Mouse (Mus musculus): ENCODE data around the gene Plekhg5.

Gene Plekhg5

DNA sequence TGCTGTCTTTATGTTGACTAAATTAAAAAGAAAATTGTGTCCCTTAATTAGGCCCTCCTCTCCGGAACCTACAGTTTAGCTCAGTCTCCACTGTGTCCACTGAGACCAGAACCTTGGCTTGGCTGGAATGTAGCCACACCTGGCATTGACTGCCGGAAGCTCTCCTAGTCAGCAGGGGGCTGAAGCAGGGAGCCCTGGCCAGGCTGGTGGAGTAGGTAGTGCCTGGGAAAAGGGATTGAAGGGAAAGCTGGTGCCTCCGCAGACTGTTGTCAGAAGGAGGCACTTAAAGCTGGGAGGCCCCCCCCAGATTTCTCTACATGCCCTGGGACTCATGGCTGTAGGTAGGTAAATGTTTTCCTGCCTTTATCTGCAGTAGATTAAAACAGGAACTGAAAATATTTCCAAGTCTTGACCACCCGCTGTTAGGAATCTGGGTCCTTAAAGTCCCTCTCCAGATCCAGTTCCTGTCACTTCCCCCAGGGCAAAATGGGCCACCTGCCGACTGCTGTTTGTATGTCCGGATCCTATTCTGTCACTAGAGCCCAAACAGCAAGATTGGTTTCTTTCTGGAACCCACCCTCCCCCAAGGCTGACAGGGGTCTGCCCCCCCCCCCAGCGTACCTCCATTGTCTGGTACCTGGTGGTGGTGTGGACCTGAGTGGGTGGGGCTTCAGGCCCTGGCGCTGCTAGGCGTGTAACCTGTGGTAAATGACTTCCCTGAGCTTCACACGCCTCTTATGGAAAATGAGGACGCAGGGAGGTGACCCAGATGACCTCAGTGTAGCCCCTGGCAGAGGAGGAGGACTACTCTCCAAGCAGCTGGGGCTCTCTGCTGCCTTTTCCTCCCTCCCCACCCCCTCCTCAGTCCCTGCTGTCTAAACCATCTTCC lies 25.9 kb downstream of the Plekhg5 start:
- no peak for DNase-seq (ENCODE audit: low spot score in 2 of 2)

DNA sequence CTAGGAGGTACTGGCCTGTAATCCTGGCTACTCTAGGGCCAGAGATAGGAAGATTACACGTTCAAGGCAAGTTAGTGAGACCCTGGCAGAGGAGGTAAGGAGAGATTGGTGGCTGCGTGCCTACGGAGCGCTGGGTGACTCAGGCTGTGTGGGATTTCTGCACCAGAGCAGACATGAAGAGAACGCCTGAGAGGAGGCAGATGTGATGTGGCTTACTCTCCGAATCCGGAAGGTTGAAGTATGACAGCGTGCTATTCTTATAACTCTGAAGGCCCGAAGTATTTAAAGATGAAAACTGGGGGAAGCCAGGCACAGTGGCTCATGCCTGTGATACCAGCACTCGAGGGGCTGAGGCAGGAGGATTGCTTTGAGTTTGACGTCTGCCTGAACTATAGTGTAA lies 28.2 kb downstream of the Plekhg5 start:
- DNase-seq (ENCODE audit: low spot score in 2 of 2) = no peak

DNA sequence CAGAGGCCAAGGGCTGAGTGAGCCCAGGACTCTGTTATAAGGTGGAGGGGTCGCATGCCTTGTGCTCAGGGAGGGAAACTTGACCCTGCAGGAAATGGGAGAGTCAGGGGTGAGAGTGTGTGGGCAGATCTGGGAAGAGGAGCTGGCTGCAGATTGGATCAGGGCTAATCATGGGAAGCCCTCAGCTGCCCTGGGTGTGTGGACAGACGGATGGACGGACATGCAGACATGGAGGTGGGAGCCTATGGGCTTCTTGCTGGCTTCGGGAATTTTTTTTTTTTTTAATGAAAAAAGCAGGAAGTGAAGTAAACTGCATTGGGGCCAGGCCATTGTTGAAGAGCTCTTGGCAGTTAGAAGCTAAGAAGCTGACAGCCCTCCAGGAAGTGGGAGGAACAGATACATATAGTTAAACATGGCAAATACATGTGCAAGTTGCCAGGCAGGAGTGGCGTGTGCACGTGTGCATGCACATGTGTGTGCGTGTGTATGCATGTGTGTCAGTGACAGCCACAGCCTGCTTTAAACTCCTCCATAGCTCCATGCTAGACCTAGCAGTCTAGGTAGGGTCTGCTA lies 28.9 kb downstream of the Plekhg5 start:
- DNase-seq (ENCODE audit: low spot score in 2 of 2) = no peak

DNA sequence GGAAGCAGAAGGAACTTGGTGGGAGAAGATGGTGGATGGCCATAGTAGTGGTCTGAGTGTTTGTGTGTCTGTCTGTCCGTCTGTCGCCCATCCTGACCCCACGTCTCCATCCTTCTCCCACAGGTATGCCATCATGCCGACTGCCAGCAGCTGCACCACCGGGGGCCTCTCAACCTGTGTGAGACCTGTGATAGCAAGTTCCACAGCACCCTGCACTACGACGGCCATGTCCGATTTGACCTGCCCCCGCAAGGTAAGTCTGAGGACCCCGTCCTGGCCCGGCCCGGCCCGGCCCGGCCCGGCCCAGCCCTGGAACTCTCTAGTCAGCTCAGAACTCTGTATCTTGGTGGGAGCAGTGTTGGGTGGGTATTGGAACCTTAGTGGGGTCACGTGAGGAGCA lies 29.6 kb downstream of the Plekhg5 start:
- DNase-seq (ENCODE audit: low spot score in 2 of 2) = no peak

DNA sequence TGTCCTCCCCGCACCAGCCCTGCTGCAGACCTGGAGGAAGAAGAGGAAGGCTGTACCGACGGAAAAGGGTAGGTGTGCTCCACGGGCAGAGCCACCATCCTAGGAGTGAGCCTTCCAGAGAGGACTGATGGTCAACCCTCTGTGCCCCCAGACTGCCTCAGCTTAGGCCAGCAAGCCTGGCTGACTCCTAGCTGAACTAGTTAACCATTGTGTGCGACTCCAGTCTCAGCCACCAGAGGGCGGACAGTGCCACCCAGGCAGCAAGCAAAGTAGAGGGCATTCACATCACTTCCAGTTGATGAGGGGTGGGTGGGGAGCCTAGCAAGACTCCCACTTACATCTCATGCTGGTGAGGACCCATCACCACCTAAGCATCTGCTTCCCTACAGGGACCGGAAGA lies 30.7 kb downstream of the Plekhg5 start:
- peak; percentile 52 to 75 for DNase-seq (ENCODE audit: low spot score in 2 of 2)

DNA sequence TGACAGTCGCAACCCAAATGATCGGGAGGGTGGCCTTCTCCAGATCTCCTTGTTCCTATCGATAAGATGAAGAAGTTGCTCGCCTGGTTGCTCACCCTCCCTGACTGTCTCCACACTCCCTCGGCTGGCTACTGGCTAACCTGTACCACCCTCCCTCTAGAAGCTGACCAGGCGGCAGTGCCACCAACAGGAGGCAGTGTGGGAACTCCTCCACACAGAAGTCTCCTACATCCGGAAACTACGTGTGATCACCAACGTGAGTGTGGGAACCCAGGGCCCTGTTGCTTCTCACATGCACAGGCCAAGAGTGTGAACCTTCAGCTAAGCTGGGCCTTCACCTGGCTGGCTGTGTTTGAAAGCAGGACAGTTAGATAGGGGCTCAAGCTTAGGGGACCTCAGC lies 34.4 kb downstream of the Plekhg5 start:
- DNase-seq (ENCODE audit: low spot score in 2 of 2) = no peak

DNA sequence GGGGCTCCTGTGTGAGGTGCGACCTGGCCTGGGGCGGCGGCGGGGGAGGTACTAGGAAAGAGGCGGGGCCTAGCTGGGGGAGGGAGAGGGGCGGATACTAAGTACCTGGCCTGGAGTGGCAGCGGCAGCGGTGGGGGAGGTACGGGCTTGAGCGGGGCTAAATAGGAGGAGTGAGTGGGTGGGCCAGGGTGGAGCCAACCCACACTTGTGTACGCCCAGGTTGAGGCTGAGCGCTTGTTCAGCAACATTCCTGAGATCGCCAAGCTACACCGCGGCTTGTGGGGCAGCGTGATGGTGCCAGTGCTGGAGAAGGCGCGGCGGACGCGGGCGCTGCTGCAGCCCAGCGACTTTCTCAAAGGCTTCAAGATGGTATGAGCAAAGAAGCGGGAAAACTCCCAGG lies 35.2 kb downstream of the Plekhg5 start:
- peak; percentile 67 to 85 for DNase-seq (ENCODE audit: low spot score in 2 of 2)

DNA sequence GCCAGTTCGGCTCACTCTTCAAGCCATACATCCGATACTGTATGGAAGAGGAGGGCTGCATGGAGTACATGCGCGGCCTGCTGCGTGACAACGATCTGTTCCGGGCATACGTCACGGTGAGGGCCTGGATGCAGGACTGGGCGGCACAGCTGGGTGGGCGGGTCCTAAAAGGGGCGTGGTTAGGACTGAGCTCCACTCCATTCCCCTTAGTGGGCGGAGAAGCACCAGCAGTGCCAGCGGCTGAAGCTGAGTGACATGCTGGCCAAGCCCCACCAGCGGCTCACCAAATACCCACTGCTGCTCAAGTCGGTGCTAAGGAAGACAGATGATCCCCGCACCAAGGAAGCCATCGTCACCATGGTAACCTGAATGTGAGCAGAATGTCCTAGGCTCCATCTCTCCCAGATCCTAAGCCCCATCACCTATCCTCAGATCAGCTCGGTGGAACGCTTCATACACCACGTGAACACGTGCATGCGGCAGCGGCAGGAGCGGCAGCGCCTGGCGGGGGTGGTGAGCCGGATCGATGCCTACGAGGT lies 35.7 kb downstream of the Plekhg5 start:
- peak; percentile 76 to 80 for DNase-seq (ENCODE audit: low spot score in 2 of 2)

DNA sequence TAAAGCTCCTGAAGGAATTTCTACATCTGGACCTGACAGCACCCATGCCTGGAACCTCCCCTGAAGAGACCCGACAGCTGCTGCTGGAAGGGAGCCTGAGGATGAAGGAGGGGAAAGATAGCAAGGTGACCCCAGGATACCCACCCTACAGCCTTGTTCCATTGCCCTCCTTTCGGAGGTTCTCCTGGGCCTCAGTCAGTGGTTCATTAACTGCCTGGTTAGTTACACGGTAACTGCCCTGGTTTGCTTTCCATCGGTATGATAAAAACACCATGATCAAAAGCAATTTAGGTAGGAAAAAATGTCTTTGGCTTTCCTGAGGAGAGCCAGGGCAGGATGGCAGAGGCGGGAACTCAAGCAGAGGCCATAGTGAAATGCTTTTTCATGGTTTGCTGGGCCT lies 36.4 kb downstream of the Plekhg5 start:
- no peak for DNase-seq (ENCODE audit: low spot score in 2 of 2)

DNA sequence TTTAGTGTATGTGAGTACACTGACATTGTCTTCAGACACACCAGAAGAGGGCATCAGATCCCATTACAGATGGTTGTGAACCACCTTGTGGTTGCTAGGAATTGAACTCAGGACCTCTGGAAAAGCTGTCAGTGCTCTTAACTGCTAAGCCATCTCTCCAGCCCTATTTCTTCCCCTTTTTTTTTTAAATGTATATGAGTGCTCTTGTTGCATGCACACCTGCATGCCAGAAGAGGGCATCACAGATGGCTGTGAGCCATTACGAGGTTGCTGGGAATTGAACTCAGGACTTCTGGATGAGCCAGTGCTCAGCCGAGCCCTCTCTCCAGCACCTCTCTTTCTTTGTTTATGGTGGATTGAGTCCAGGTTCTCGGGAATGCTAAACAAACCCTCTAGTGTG lies 37.2 kb downstream of the Plekhg5 start:
- DNase-seq (ENCODE audit: low spot score in 2 of 2) = no peak

DNA sequence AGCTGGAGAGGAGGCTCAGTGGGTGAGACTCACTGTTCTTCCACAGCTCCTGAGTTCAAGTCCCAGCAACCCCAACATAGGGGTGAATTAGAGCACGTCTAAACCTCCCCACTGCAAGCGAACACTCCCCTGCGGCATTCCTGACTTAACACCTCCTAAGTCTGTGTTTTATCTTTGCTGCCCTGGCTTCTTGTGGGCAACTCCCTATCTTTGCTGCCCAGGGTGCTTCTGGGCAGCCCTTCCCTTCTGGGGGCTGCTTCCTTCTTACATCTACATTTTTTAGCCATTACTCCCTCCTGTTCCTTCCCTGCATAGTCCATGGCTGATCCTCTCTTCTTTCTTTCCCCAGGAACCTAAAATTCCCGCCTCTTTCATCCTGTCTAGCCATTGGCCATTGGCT lies 38.4 kb downstream of the Plekhg5 start:
- DNase-seq (ENCODE audit: low spot score in 2 of 2) = no peak

DNA sequence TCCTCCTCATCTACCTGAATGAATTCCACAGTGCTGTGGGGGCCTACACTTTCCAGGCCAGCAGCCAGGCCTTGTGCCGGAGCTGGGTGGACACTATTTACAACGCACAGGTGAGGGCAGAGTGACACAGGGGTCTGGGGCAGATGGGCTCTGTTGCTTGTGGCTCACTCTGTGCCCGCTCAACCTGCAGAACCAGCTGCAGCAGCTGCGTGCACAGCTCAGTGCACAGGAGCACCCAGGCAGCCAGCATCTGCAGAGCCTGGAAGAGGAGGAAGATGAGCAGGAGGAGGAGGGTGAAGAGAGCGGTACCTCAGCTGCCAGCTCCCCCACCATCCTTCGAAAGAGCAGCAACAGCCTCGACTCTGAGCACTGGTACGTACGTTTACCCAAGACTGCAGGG lies 40.0 kb downstream of the Plekhg5 start:
- no peak for DNase-seq (ENCODE audit: low spot score in 2 of 2)

DNA sequence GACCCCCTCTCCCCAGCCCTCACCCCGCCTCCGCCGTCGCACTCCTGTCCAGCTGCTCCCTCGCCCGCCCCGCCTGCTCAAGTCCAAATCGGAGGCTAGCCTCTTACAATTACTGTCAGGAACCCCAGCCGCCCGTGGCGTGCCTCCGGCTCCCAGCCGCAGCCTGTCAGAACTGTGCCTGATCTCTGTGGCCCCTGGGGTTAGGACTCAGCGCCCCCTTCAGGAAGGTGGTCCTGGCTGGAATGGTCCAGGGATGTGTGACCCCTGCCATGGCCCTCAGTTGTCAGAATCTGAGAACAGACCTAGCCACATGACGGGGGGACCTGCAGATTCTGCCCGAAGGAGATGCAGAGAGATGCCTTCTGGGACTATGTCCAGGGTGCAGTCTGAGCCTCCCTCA lies 41.8 kb downstream of the Plekhg5 start:
- DNase-seq (ENCODE audit: low spot score in 2 of 2) = no peak

DNA sequence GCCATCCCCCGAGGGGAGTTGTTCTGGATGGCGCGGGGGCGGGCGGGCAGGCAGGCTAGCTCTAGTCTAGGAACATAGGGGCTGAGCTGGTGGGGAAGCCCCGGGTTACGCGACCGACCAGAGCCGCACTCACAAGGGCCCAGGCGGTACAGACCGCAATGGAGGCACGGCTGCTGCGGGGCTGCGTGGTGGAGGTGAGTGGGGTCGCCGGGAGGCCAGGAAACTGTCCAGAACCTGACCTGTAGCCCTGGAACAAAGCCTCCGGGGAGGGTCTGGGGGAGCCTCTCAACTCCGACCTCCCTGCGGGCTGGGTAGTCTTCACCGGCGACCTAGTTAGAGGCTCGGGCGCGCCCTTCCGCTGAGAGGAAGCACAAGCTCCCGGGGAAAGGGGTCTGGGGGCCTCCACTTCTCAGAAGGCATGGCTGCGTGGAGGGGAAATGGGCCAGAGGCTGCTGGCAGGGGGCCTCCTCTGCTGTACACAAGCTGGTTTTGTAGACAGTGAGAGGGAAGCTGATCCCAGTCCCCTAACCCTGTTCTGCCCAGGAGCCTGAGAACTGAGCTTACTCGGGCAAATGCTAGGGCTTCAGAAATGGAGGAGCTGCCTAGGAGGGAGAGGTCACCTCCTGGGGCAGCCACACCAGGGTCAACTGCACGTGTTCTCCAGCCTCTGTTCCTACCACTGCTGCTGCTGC lies 43.8 kb downstream of the Plekhg5 start, which contains the start of gene Tnfrsf25:
Gene Tnfrsf25 (plus strand): TSS at position 14 of the 692 bp plus-strand sequence.
- no peak for DNase-seq (ENCODE audit: low spot score in 2 of 2)

DNA sequence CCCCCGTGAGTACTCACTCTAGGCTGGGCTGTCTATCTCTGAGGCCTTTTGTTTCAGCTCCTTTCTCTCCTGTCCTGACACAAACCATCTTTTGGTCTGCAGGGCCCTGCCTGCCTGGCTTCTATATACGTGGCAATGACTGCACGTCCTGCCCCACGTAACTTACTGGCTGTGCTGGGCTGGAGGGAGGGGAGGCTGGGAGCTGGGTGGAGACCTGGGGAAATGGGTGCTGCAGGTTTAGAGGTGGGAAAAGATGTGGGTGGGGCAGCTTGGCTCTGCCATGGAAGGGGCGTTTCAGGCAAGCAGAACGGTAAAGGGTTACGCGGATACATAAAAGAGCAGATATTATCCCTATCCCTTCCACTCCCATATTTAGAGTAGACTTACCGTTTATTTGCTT lies 45.2 kb downstream of the Plekhg5 start:
- DNase-seq (ENCODE audit: low spot score in 2 of 2) = no peak

DNA sequence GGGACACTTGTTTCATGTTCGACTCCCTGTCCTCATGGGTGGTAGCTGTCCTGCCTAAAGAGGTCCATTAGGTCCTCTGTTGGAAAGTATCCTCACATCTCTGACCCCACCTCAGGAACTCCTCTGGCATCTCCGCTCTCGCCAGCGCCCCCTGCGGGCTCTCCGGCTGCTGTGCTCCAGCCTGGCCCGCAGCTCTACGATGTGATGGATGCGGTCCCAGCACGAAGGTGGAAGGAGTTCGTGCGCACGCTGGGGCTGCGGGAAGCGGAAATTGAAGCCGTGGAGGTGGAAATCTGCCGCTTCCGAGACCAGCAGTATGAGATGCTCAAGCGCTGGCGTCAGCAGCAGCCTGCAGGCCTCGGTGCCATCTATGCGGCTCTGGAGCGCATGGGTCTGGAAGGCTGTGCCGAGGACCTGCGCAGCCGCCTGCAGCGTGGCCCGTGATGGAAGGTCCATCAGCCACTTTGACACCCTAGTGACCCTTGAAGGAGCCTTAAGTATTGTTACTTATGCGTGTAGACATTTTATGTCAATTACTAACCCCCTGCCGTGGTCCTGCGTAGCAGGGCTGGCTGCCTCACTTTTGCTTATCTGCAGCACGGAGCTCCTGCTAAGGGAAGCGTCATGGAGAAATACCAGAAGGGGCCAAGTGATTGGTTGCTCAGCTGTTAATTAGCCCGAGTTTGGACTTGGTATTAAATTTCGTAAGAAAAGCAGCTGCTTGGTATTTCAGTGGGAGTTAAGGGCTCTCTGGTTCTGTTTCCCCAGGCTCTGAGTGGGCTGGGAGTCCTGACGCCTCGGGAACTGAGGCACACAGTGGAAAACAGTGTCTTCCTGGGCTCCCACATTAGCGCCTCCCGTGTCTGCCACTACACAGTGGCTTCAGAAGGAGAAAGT lies 47.3 kb downstream of the Plekhg5 start:
- no peak for DNase-seq (ENCODE audit: low spot score in 2 of 2)

DNA sequence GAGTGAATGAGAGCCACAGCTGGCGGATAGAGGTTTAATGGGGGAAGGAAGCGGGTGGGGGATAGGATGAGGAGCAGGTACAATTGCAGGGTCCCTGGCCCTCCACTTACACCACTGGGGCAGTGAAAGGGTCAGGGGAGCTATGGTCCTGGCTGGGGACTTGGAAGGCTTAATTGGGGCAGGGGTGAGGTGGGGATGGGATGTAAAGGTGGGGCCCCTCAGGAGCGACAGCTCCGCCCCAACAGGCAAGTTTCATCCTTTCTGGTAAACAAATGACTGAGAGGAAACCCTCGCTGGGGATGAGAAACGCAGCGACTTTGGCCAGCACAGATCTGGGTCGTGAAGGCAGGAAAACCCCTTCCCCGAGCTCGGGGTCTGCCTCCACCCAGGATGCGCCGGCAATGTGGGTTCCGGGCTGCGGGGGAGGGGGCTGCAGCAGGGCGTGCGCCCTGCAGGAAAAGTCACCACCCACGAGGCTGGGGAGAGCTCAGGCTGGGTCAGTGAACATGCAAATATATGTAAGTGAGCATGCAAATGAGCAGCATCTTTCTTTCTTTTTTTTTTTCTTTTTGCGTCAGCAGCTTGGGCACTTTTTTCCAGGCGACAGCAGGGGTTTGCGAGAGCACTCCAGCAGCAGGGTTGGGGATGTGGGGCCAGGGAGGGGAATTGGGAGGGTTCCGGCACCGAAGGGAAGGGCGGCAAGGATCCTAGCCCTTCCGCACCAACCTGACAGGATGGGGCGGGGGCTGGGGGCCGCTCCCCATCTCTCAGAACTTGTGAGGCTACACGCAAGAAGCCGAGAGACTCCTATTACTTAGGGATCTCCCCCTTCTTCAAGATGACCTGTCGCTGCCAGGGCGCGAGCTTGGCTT lies 48.2 kb downstream of the Plekhg5 start:
- DNase-seq (ENCODE audit: low spot score in 2 of 2) = no peak

DNA sequence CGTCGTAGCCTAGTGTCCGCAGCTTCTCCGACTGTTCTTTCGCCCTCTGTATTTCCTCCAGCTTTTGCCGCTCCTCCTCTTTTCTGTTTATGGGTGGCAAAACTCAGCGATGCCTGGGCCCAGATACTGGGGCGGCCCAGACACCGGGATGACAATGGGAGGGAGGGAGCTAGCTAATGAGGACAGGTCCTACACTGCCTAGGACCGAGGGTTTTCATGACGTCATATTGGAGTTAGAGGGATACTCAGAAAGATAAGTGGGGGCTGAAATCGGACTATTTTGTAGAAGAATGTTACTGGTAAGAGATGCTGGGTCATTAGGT lies 48.8 kb downstream of the Plekhg5 start:
- no peak for DNase-seq (ENCODE audit: low spot score in 2 of 2)

DNA sequence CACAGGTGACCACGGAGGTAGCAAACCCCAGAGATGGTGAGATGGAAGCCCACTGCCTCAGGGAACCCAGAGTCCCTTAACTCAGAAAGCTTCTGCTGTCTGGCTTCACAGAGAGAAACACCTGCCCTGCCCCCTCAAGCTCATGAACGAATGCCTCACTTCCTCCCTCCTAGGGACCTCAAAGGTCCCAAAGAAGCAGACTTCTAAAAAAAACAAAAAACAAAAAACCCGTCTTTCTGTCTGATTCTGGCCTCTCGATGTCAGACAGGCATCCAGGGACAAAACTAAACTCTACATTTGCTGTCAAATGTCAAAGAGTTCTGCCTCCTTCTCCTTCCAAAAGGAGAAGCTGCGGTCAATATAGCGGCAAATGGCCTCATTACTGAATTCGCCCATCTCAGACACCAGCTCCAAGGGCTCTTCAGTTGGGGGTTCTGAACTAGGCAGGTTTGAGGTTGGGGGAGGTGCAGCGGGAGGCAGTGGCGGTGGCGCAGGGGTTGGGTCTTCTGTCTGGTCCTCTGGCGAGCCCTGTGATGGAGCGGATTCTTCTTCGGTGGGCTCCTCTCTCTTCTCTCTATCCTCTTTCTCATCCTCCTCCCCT lies 52.2 kb downstream of the Plekhg5 start:
- DNase-seq (ENCODE audit: low spot score in 2 of 2) = no peak

Data from urinary bladder, adult 18-20 months (tissue).